Mouse (Mus musculus) heart, adult 2 months (tissue): ENCODE measurements around the gene Ttll13. TPM values are rescaled to one million over a fixed set of nuclear protein-coding genes. Genes with fewer than 3 reads are reported as not detected.

Experiments used
- DNase-seq, 2 experiments: peaks; one replicate each; pipeline ENCODE4 v3.0.0; 2021
- H3K27ac ChIP-seq: fragments of 200-600 bp; 2 replicates; pipeline ENCODE4 v1.8.1; 2022
- H3K27me3 ChIP-seq: fragments of 200-500 bp; 2 replicates; pipeline ENCODE4 v1.6.1; 2012; ENCODE audit warnings: mild to moderate bottlenecking, low read length, inconsistent platforms, mixed read lengths; ENCODE audit not compliant: control insufficient read depth, insufficient read depth
- H3K36me3 ChIP-seq: fragments of 200-500 bp; 2 replicates; pipeline ENCODE4 v1.6.1; 2012; ENCODE audit warnings: low read length, inconsistent platforms; ENCODE audit not compliant: control insufficient read depth, insufficient read depth
- H3K4me1 ChIP-seq: fragments of 200-500 bp; 2 replicates; pipeline ENCODE4 v1.6.1; 2011; ENCODE audit warnings: low read length; ENCODE audit not compliant: control insufficient read depth, insufficient read depth
- H3K4me3 ChIP-seq: fragments of 200-600 bp; 2 replicates; pipeline ENCODE4 v1.8.1; 2022
- H3K79me2 ChIP-seq: fragments of 200-500 bp; replicated peaks from 2 replicates; pipeline ENCODE4 v1.6.1; 2012; ENCODE audit warnings: mild to moderate bottlenecking, inconsistent platforms, low read length, moderate library complexity, mixed read lengths; ENCODE audit not compliant: control insufficient read depth, insufficient read depth
- H3K9ac ChIP-seq: fragments of 200-500 bp; 2 replicates; pipeline ENCODE4 v1.6.1; 2012; ENCODE audit warnings: low read depth, mild to moderate bottlenecking, control low read depth, inconsistent platforms, low read length, mixed read lengths
- CTCF ChIP-seq: fragments of 200-600 bp; IDR thresholded peaks from 2 replicates; pipeline ENCODE4 v1.8.1; 2022; ENCODE audit warnings: antibody characterized with exemption, mild to moderate bottlenecking, moderate library complexity
- EP300 ChIP-seq: fragments of 200-500 bp; IDR thresholded peaks from 2 replicates; pipeline ENCODE4 v1.6.1; 2011; ENCODE audit warnings: low read depth, low read length, control low read depth; ENCODE audit not compliant: insufficient read depth
- POLR2A ChIP-seq: fragments of 200-500 bp; IDR thresholded peaks from 2 replicates; pipeline ENCODE4 v1.6.1; 2011; ENCODE audit warnings: mild to moderate bottlenecking, low read depth, low read length, control low read depth; ENCODE audit not compliant: insufficient read depth
- WGBS: fragments of 180-500 bp; shearing (Covaris S2); methylation state at CpG from one replicate; pipeline ENCODE4 v1.1.7; 2018; 5-methylcytosine and 5-hydroxymethylcytosine counted together
- intact Hi-C: fragments of 180-260 bp; cut with DNase I; formaldehyde crosslinking; loops from one replicate; pipeline ENCODE4 v1.15.1; 2025
- polyA plus RNA-seq: library from polyadenylated mRNA; depleted of rRNA; stranded (reverse); fragments of >200 nt; gene quantifications from 2 replicates; pipeline ENCODE4 v1.2.3, GENCODE M21; 2012
- total RNA-seq, 2 experiments: library from RNA; stranded (reverse); gene quantifications; 2 replicates each; pipeline ENCODE4 v1.2.3; 2021

Gene Ttll13
- total and polyA plus RNA-seq, 3 experiments = 0.20 to 0.39 (median 0.23) TPM

DNA sequence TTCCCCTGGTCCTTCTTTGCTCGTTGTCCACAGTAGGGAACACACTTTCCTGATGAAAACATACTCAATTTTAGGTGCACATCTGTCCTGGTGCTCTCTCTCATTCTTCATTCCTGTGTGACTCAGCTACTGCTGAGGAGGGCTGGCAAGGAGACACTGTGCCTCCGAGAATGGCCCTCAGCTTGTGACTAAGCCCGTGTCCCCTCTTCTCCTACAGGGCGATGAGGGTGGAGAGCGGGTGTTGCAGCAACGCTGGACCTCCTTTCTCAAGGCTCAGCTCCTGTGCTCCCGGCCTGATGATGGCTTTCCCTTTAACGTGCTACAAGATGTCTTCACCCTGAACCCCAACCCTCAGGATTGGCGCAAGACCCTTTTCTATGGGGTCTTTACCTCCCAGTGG, 27.5 kb upstream of the Ttll13 start:
- H3K4me1 ChIP-seq = peaks cover 3% of the 10 kb centered on the region
- intact Hi-C loops = loop anchor here (10.0 kb wide), 1 partner anchor 194 kb away; the partner anchor contains the start of gene Zfp710
- H3K27ac ChIP-seq = no peak overlapping the region
- no peak overlapping the region for H3K9ac ChIP-seq
- no peaks in the 10 kb centered on the region for H3K27me3 ChIP-seq
- H3K4me3 ChIP-seq = no peak overlapping the region
- H3K36me3 ChIP-seq = no peaks in the 10 kb centered on the region
- no peak for DNase-seq
- WGBS = 91% methylated on average over 9 of the region's 9 CpGs
- H3K79me2 ChIP-seq = no peaks in the 10 kb centered on the region
- TF ChIP-seq EP300 = no peak
- no peak for TF ChIP-seq CTCF
- TF ChIP-seq POLR2A = no peak

- WGBS = 92% methylated on average over 9 of the region's 9 CpGs
- H3K27ac ChIP-seq = no peak overlapping the region
- H3K79me2 ChIP-seq = no peaks in the 10 kb centered on the region
- no peaks in the 10 kb centered on the region for H3K36me3 ChIP-seq
- no peaks in the 10 kb centered on the region for H3K27me3 ChIP-seq
- intact Hi-C loops = loop anchor here (10.0 kb wide), 1 partner anchor 426 kb away; the partner anchor contains the start of gene Mesp1
- TF ChIP-seq EP300 = no peak
- TF ChIP-seq POLR2A = no peak
- H3K9ac ChIP-seq = no peak overlapping the region
- peaks cover 3% of the 10 kb centered on the region for H3K4me1 ChIP-seq
- no peak overlapping the region for H3K4me3 ChIP-seq
- no peak for DNase-seq
Observed at GRCm38 (mm10) chr7:80220237-80220797, 25.9 kb upstream of the Ttll13 start.

GRCm38 (mm10) chr7:80221179-80221750, 24.9 kb upstream of the Ttll13 start:
- Histone ChIP-seq H3K27me3 (no peaks in the 10 kb centered on the region), H3K36me3 (no peaks in the 10 kb centered on the region), H3K79me2 (no peaks in the 10 kb centered on the region), H3K4me3 (no peak overlapping the region), H3K4me1 (peaks cover 2% of the 10 kb centered on the region), H3K27ac (no peak overlapping the region), H3K9ac (no peak overlapping the region)
- DNase-seq = no peak
- WGBS = 82% methylated on average over 4 of the region's 4 CpGs
- intact Hi-C loops = loop anchor here (10.0 kb wide), 1 partner anchor 426 kb away; the partner anchor contains the start of gene Mesp1
- TF ChIP-seq CTCF (no peak), POLR2A (no peak), EP300 (no peak)

DNA sequence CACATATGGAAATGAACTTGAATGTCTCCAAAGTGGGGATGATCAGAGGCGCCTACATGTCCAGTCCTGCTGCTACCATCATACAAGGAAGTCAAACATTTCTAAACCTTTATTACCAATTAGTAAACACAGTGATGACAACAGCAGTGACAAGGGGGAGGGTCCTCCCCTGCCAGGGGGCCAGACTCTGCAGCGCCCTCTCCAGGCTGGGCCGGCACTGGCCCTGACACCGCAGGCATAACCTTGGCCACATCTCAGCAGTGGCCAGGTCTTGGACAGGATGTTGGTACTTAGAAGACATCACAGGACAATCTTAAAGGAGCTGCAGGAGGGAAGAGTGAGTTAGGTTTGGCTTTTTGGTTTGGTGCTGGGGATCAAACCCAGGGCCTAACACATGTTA, 19.1 kb upstream of the Ttll13 start:
- H3K27me3 ChIP-seq = no peaks in the 10 kb centered on the region
- no peaks in the 10 kb centered on the region for H3K4me1 ChIP-seq
- intact Hi-C loops = loop anchor here (10.0 kb wide), 1 partner anchor 432 kb away; the partner anchor contains the start of gene Mesp1
- H3K79me2 ChIP-seq = no peaks in the 10 kb centered on the region
- WGBS = 96% methylated on average over 4 of the region's 4 CpGs
- no peak for DNase-seq
- 0 out of 2 replicates have a peak, but pooled peaks have one; percentile 15 for TF ChIP-seq CTCF
- no peak for TF ChIP-seq POLR2A
- TF ChIP-seq EP300 = no peak
- H3K4me3 ChIP-seq = no peak overlapping the region
- no peak overlapping the region for H3K27ac ChIP-seq
- H3K9ac ChIP-seq = no peak overlapping the region
- H3K36me3 ChIP-seq = no peaks in the 10 kb centered on the region

- no peaks in the 10 kb centered on the region for H3K27me3 ChIP-seq
- DNase-seq = no peak
- no peak overlapping the region for H3K27ac ChIP-seq
- H3K9ac ChIP-seq = no peak overlapping the region
- WGBS = 84% methylated on average over 6 of the region's 6 CpGs
- intact Hi-C loops = no loop called here
- H3K36me3 ChIP-seq = no peaks in the 10 kb centered on the region
- H3K4me3 ChIP-seq = no peak overlapping the region
- no peak for TF ChIP-seq CTCF
- no peak for TF ChIP-seq POLR2A
- no peak for TF ChIP-seq EP300
- no peaks in the 10 kb centered on the region for H3K79me2 ChIP-seq
- peaks cover 2% of the 10 kb centered on the region; the same call in 1 of the 2 replicates for H3K4me1 ChIP-seq
Observed at GRCm38 (mm10) chr7:80230196-80230595, 16.0 kb upstream of the Ttll13 start.

GRCm38 (mm10) chr7:80231971-80232488, 14.1 kb upstream of the Ttll13 start:
- no peak for DNase-seq
- intact Hi-C loops = loop anchor here (1.0 to 2.0 kb wide), 3 partner anchors 15 to 62 kb away; partner anchors contain the start of genes Prc1 and Ttll13
- no peaks in the 10 kb centered on the region; the same call in 1 of the 2 replicates for H3K79me2 ChIP-seq
- peak overlapping the region; percentile 68 for H3K9ac ChIP-seq
- under 1% methylated on average over 29 of the region's 29 CpGs for WGBS
- no peak for TF ChIP-seq POLR2A
- TF ChIP-seq CTCF = no peak
- no peak for TF ChIP-seq EP300
- no peaks in the 10 kb centered on the region for H3K36me3 ChIP-seq
- H3K27ac ChIP-seq = peak overlapping the region; percentile 69
- no peaks in the 10 kb centered on the region for H3K27me3 ChIP-seq
- H3K4me1 ChIP-seq = peaks cover 2% of the 10 kb centered on the region; the same call in 1 of the 2 replicates
- peak overlapping the region; percentile 83 for H3K4me3 ChIP-seq
